Mouse (Mus musculus): ENCODE results near the gene Mettl27.
"Not testable (repeated sequence)": the region's sequence is repeated elsewhere in the genome, so short reads cannot be mapped to it uniquely, and the experiment has no call there.

Mettl27 gene

DNA sequence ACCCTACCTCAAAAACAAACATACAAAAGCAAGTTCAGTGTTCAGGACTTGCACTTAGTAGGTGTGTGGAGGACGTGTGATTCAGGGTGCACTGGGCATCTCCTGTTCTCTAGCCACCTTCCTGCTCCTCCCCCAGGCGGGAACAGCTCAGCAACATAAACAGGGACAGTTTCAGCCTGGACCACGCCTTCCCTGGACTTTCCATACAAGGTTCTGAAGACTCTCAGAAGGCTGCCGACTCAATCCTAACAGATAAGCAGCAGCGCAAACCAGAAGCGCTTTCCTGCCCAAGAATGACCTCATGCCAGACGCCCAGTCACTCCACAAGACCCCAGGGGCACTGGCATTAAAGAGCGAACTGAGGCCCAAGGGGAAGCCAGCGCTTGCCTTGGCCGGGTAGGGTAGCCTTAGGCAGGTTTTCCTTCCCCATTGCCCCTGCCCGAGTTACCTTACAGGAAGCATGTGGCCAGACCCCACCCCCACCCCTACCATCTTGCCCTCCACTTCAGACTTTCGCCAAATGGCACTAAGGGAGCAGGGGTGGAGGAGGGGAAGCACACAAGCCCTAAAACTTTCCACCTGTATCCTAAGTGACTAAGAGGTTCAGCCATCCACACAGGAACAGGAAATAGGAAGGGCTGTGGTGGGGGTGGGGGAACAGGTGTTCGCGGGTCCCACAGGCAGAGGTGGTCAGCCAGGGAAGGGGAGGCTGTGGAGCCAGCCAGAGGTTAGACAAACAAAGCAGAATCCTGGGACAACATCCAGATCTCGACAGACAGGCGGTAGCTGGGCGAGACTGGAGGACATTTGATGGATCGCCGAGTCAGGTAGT is 19.1 kb downstream of the Mettl27 start:
- no peak for DNase-seq (ENCODE audit: low read depth, low spot score)

DNA sequence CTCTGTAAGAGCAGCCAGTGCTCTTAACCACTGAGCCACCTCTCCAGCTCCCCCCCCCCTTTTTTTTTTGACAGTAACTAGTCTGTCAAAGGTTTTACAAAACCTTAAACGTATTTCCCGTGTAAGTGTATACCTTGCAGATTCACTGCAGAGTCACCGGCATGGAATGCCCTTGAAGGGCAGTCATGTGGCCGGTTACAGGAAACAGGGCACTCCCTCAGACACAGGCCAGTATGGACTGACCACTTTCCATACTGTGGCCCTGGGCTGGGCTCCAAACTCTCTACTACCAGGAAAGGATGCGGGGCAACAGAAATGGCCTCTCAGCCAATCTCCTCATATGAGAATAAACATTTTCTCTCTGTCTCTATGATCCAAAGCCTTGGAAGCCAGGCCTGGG is 23.3 kb downstream of the Mettl27 start:
- no peak for DNase-seq (ENCODE audit: low read depth, low spot score)

DNA sequence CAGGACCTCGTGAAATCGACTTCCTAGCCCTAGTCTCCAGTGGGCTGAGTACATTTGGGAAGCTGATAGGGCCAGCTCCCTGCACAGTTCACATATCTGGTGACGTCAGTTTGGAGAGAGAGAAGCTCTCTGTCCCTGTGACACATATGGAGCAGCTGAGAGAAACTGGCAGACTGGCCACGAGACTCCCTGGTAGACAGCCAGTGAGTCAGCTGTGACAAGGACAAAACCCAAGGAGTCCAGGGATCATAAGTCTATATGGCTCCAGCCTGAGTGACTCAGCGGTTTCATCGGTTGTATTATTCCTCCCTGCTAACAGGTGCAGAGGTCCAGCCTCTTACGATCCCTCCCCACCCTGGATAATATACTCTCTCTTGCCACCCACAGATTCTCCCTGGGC is 26.9 kb downstream of the Mettl27 start:
- DNase-seq (ENCODE audit: low read depth, low spot score) = no peak

DNA sequence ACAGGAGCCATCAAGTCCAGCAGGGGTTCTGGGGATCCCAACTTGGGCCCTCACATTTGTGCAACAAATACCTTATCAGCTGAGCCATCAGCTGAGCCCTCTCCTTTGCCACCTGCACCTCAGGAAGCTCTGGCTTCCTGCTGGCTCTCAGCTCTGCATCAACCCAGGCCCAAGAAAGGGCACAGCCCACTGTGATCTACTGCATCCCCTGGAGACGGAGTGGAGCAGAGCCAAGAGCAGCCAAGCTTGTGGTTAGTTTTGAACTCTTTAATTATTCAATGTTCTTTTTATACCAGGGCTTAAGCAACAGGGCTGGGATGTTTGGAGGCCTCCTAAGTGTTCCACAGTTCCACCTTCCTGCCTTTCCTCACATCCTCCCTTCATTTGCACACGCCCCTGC is 28.3 kb downstream of the Mettl27 start:
- DNase-seq (ENCODE audit: low read depth, low spot score) = no peak

DNA sequence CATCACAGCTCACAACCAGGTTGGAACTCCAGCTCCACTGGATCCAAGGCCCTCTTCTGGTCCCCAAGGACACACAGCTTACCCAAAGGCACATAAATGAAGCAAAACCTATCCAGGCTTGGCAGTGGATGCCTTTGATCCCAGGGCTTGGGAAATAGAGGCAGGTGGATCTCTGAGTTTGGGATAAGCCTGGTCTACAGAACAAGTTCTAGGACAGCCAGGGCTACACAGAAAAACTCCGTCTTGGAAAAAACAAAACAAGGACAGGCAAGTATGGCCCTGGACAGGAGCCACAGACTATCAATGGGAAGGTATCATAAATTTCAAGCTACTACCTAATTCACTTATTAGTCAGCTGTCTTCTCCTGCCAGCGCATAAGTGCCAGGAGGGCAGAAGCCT is 29.4 kb downstream of the Mettl27 start:
- DNase-seq (ENCODE audit: low read depth, low spot score) = no peak

DNA sequence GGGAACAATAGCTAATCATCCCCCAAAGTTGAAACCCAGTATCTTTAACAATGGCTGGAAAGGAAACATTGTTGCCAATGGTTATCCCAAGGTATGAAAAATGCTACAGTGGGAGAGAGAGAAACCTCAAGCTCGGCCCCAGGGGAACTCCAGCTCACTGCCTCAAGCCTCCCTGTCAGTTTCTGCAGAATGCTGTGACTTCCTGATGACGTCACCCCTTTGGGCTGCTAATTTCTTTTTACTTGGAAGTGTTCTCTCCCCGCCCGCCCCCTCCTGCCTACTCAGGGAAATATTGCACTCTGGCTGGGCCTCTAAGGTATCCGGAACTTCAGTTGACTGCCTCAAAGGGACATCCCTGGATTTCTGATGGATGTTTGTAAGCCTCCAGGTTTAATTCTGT is 31.4 kb downstream of the Mettl27 start:
- DNase-seq (ENCODE audit: low read depth, low spot score) = no peak

DNA sequence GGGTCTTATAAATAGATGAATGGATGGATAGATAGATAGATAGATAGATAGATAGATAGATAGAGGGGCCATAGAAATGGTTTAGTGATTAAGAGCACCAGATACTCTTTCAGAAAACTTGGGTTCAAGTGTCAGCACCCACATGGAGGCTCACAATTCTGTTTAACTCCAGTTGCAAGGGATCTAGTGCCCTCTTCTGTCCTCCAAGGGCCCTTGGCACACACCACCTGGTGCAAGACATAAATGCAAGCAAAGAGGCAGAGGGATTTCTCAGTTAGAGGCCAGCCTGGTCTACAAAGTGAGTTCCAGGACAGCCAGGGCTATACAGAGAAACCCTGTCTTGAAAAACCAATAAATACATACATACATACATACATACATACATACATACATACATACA is 32.5 kb downstream of the Mettl27 start:
- not testable (repeated sequence) for DNase-seq (ENCODE audit: low read depth, low spot score)

DNA sequence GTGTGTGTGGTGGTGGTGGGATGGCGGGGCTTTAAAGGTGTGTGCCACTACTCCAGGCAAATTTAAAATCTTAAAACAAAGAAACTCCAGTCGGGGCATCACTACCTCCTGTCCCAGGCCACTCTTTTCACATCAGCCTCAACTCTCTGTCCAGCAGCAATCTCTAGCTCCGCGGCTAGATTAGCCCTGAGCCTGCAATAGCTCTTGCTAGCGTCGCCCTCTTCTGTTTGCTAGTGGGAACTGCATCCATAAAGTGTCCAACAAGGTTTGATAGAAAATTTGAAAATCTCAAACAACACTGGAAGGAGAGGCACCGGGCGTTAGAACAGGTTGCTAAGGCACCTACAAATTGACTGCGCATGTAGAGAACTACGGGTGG is 33.3 kb downstream of the Mettl27 start:
- DNase-seq (ENCODE audit: low read depth, low spot score) = peak; percentile 70

DNA sequence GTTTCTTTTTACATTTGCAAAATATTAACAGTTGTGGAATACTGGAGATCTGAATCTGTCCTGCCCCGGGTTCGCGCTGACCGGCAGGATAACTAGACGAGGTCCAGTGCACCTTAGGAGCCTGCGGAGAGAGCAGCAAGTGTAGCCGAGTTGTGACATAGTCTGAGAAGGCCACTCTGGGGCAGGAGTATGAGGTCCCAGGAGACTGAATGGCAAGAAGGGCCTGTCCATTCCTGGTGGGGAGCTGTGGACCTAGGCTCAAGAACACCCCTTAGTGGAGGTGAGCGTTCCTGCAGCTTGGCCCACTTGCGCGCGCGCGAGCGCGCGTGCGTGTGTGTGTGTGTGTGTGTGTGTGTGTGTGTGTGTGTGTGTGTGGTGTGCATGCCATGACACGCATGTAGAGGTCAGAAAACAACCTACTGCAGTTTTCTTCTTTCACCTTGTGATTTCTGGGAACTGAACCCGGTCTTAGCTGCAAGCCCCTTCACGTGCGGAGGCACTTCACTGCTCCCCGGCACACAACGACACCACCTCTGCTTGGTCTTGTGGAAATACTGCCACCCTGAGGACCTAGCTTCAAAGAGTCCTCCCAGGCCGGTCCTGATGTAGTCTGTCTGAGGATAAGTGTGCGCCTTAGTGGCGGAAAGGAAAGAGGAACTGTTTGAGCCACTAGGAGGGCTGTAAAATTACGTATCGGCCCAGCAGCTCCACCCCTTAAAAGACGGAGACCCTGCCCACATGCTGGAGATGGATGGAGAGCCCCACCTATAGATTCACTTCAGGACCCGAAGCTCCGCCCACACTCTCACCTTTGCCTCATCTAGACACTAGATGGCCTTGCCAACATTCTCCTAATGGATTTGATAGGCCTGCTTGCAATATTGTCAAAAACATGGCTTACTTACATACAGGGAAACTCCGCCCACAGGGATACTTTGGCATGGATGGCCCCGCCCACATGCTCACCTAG is 34.0 kb downstream of the Mettl27 start:
- DNase-seq (ENCODE audit: low read depth, low spot score) = no peak

DNA sequence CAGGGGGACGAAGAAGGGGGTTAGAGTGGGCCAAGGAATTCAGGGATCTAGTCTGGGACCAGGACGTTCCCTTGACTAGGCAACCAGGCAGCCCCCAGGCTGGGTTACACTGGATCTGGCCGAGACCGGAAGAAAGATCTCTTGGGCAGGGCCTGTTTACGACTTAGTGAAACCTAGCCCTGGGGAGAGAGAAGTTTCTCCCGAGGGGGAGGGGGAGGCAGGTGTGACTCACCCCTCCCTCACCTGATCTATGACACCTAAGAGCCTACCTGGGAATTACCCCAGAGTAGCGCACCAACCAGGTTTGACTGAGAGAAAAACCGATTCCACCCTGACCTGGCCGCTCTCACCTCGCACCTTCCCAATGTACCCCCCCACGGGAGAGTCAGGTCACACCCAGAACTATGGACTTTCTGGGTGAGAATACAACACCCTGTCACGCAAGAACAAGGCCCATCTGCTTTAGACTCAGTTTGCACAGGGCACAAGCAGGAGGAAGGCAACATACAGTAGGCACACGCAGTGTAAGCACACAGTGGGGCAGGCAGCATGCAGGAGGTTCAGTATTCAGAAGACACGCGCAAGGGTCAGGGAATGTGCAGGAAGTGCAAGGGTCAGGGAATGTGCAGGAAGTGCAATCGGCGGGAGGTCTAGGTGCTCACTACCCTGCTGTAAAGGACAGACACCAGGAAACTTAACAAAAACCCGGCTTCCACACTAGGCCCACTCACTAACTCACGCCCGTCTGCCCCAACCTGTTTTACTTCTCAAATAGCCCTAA is 35.2 kb downstream of the Mettl27 start:
- no peak for DNase-seq (ENCODE audit: low read depth, low spot score)

DNA sequence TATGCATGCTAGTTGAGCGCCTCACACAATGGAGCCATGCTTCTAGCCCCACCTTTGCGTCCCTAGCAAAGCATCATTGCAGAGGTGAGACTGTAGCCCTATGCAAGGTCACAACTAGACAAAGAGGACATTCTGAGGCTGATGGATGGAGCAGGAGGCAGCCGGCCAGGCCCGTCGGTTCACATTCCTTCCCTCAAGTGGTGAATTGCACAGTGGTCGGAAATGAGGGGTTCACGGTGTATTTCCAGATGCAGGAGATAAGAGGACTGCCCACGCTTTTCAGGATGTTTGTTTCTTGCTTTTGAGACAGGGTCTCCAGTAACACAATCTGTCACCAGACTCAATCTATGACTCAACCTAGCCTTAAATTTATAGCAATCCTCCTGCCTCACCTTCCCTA is 38.5 kb downstream of the Mettl27 start:
- DNase-seq (ENCODE audit: low read depth, low spot score) = no peak

DNA sequence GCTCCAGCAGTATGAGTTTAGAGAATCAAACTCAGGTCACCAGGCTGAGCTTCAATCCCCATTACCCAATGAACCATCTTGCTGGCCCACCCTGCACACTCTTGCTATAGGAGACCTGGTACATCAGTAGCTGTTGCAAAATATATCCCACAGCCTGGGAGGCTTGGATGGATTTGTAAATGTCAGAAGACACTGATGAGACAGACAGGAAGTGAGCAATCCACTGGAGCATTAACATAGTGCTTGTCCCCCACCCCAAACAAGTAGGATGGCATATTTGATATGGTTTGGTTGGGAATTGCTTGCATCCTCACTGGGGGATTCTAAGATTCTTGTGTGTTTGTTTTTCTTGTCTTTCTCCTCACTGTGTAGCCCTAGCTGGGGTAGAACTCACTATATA is 40.9 kb downstream of the Mettl27 start:
- DNase-seq (ENCODE audit: low read depth, low spot score) = no peak

DNA sequence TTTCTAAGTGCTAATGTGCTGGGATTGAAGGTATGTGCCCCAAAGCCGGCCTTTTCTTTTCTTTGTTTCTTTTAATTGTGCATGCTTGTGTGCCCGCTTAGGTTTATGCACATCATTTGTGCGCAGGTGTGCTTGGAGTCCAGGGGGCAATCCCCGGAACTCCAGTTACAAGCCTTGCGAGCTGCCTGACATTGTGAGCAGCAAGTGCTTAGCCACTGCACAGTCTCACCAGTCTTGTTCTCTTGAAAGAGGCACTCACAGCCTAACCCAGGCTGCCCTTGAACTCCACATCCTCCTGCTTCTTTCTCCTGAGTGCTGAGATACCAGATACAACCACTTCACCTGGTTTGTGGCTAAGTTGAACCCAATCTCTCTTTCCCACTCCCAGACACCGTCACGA is 41.4 kb downstream of the Mettl27 start:
- no peak for DNase-seq (ENCODE audit: low read depth, low spot score)

DNA sequence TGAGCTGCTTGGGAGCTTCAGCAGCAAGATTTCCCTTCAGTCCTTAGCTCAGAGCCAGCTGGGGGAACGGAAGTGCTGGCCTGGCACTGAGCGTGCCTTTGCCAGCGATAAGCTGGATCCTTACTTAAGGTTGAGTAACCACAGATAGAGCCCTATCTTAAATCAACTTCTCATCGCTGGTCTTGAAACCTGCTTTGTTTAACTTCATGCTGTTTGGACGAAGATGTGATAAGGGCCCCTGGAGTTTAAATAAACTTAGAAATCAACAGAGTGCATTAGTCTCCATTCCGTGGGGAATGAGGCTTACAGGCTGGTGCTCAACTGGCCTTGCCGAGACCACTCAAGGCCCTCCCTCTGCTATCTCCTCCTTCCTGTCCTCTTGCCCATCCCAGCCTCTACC is 42.1 kb downstream of the Mettl27 start:
- no peak for DNase-seq (ENCODE audit: low read depth, low spot score)

DNA sequence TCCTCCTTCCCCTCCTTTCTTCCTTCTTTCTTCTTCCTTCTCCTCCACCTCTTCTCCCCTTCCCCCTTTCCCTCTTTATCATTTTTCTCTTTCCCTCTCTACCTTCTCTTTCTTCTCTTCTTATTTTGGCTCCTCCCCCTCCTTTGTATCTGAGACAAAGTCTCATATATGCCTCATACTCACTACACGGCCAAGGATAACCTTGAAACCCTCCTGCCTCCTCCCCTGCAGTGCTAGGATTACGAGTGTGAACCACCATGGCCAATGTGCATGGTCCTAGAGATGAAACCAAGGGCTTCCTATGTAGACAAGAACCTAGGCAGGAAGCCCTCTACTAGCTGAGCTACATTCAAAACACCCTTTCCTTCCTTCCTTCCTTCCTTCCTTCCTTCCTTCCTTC is 42.8 kb downstream of the Mettl27 start:
- no peak for DNase-seq (ENCODE audit: low read depth, low spot score)

DNA sequence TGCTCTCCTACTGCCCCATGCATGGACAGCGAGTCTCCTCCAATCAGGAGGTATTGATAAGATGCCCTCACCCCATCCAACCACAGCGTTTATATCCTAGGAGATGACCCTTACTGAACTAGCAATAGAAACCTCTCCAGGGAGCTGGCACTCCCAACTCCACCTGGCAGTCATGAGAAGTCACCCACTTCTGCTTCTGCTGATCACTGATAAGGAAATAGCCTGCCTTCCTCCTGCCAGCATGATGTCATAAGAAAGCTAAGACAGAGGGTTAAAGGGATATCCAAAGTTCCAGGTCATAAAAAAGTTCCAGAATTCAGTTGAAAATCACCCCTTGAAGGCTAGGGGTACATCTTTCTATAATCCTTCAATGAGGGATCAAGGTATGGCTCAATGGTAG is 44.0 kb downstream of the Mettl27 start:
- DNase-seq (ENCODE audit: low read depth, low spot score) = no peak

DNA sequence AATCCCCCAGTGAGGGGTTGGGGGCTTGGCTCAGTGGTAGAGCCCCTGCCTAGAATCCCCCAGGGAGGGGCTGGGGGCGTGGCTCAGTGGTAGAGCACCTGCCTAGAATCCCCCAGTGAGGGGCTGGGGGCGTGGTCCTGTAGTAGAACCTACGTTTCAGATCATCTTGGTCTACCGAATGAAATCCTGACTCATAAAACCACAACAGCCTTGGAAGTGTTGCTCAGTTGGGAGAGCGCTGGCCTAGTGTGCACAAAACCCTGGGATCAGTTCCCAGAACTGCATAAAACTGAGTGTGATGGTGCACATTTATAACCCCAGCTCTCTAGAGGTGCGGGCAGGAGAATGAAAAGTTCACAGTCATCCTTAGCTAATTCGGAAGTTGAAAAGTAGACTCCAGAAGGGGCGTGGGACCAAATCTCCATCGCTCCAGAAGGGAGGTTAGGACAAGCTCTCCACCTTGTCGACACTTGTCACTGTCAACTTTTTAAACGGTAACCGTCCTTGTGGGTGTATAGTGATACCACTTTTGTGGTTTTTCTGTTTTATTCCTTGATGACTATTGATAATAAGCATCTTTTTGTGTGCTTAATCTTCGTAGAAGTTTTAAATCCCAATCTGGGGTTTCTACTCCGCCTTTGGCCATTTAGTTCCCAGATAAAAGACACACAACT is 44.5 kb downstream of the Mettl27 start:
- DNase-seq (ENCODE audit: low read depth, low spot score) = no peak

DNA sequence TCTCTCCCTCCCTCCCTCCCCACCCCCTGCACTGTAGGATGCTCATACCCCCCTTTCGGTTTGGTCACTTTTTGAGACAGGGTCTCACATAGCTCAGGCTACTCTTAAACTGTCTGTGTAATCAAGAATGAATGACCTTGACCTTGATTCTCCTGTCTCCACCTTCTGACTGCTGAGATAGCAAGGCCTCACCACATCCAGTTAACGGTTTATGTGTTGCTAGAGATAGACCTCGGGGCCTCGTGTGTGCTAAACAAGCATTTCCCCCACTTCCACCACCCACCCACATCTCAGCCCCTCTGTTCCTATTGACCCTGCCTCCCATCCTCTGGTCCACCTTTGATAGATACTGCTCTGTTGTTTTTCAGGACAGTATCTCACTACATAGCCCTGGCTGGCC is 45.7 kb downstream of the Mettl27 start:
- no peak for DNase-seq (ENCODE audit: low read depth, low spot score)

DNA sequence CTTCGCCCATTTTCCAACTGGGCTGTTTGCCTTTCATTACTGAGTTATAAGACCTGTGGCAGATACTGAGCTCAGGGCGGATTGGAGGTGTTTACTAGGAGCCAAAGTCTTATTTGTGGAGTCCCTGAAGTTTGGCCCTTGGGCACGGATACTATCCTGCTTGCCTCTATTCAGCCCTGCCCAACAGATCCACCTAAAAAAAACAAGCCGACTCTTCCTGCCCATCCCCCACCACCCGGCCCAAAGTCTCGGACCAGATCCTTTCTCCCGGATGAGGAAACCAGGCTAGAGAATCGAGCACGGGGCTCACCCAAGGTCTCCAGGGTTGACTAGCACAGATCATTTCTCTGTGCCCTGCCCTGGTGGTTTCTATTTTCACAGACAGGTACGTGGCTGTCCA is 49.0 kb downstream of the Mettl27 start:
- no peak for DNase-seq (ENCODE audit: low read depth, low spot score)

DNA sequence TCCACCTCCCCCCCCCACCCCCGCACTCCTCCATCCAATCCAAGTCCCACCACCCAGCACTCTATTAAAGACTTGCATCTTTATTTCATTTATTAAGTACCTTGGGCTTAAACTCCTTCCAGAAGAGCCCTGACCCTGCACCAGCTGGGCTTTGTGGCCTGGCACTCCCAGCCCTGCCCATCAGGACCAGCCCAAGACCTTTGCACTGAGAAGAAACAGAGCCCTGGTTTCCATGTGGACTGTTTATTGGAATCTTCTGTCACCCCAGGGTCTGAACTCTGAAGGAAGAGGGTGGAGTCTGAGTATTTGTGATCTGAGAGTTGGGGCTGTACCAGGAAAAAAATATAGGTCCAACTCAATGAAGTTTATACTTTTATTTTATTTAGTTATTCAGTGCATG is 50.9 kb downstream of the Mettl27 start:
- DNase-seq (ENCODE audit: low read depth, low spot score) = no peak

DNA sequence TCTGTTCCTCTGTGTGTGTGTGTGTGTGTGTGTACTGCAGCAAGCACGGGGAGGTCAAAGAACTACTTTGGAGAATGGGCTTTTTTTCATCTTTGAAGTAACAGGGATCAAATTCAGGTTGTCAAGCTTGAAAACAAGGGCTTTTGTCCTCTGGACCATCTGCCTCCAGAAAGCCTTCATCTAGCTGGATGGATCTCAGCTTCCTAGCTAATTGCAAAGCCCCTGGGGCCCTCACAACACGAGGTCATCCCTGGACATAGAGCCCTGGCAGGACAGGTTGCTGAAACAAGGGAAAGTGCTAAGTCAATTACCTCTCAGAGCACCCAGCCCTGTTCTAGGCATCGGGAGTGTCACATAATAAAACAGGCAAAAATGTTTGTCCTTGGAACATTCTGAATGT is 51.6 kb downstream of the Mettl27 start:
- DNase-seq (ENCODE audit: low read depth, low spot score) = no peak
